In genomic region chr1:171646429-171646940, GRCm38 (mm10) we compare ENCODE assay signal across 27 mouse cellular contexts. TPM values are rescaled to one million over a fixed set of nuclear protein-coding genes. Genes with fewer than 3 reads are reported as not detected.
DNase-seq lines count a peak whose midpoint lies in the region; ATAC-seq and TF ChIP-seq lines count a peak whose summit lies in the region.
"Had no signal": no experiment of that assay in that cellular context is flagged by ENCODE, and none has a peak within 500 bp of the region (broad histone marks: within the 10 kb centered on the region; RNA-seq: fewer than 3 reads in every experiment).

No protein-coding gene starts in this region.

- no peaks in the 10 kb centered on the region for H3K79me2 ChIP-seq in liver, adult 2 months (ENCODE audit: control insufficient read depth, insufficient read depth, low read length)
- H3K79me2 ChIP-seq in CH12.LX (replicated peaks; ENCODE audit: control insufficient read depth, extremely low read depth, insufficient read depth, poor library complexity, severe bottlenecking) (no peaks in the 10 kb centered on the region), macrophage (ENCODE audit: inconsistent target) (peaks cover 80% of the 10 kb centered on the region)

- TF ChIP-seq EP300 in CH12.LX (IDR thresholded peaks at IDR 0.05; ENCODE audit: low read length), result no peak

- no peak for TF ChIP-seq RAD21 in CH12.LX (IDR thresholded peaks at IDR 0.05; ENCODE audit: low read depth, low read length)

- no peaks in the 10 kb centered on the region for H3K27me3 ChIP-seq in liver, adult 2 months (ENCODE audit: control insufficient read depth, insufficient read depth, low read length)
- 0 out of 2 replicates have a peak, but pooled peaks cover 4% of the 10 kb centered on the region for H3K27me3 ChIP-seq in liver, embryonic 12.5 days (replicated peaks)
- H3K27me3 ChIP-seq in CH12.LX (replicated peaks), result no peaks in the 10 kb centered on the region
- H3K27me3 ChIP-seq in splenic B cell, adult 2 months (ENCODE audit: control insufficient read depth, insufficient read depth, low read length, poor library complexity, severe bottlenecking), result no peaks in the 10 kb centered on the region
- no peaks in the 10 kb centered on the region for H3K27me3 ChIP-seq in midbrain, postnatal 0 days (ENCODE audit: insufficient read depth, low read length)
- H3K27me3 ChIP-seq: embryonic facial prominence, embryonic 15.5 days; forebrain, embryonic 15.5 days; limb, embryonic 15.5 days; stomach, embryonic 15.5 days had no signal

- peak; percentile 29 for DNase-seq in liver, adult 2 months (ENCODE audit: extremely low read depth, low read depth, low spot score)
- DNase-seq in CH12.LX (ENCODE audit: extremely low read depth), result no peak
- DNase-seq in splenic B cell, adult 2 months (ENCODE audit: low read depth, low spot score), result peak; percentile 51
- no peak for DNase-seq in midbrain, postnatal 0 days (ENCODE audit: low spot score)
- DNase-seq in natural killer cell, adult 2 months (ENCODE audit: low spot score in 2 of 2), result no peak
- DNase-seq: adrenal gland, adult 8-10 months; cerebellum, adult 8-10 months; cerebellum, postnatal 36 days; kidney, adult 11 months; layer of hippocampus, adult 9-11 months; lung, adult 2 months; lung, postnatal 14 days; thymus, adult 18-20 months had no signal

- H3K4me2 ChIP-seq in liver, embryonic 12.5 days, result no peak overlapping the region
- peak overlapping the region; percentile 32; the same call in 1 of the 2 replicates for H3K4me2 ChIP-seq in CH12.LX (ENCODE audit: insufficient read depth, low read depth, poor library complexity, severe bottlenecking)
- no peak overlapping the region for H3K4me2 ChIP-seq in midbrain, postnatal 0 days (ENCODE audit: low read depth, low read length, poor library complexity, severe bottlenecking)
- H3K4me2 ChIP-seq: embryonic facial prominence, embryonic 15.5 days; forebrain, embryonic 15.5 days; heart, embryonic 11.5 days; limb, embryonic 15.5 days; stomach, embryonic 15.5 days had no signal

- peak overlapping the region; percentile 4; the same call in 1 of the 2 replicates for H3K27ac ChIP-seq in liver, adult 2 months (replicated peaks; ENCODE audit: insufficient read depth, low read depth, low read length)
- no peak overlapping the region for H3K27ac ChIP-seq in liver, embryonic 12.5 days
- H3K27ac ChIP-seq in CH12.LX (ENCODE audit: insufficient read depth, low read depth) (no peak overlapping the region), macrophage (peak overlapping the region; percentile 76)
- H3K27ac ChIP-seq in midbrain, postnatal 0 days (ENCODE audit: low read depth, low read length), result no peak overlapping the region
- H3K27ac ChIP-seq: embryonic facial prominence, embryonic 15.5 days; forebrain, embryonic 15.5 days; hindbrain, embryonic 10.5 days; limb, embryonic 15.5 days; midbrain, embryonic 10.5 days; stomach, embryonic 15.5 days had no signal

- TF ChIP-seq CTCF in liver, adult 2 months (IDR thresholded peaks at IDR 0.05; ENCODE audit: low read depth, low read length), result no peak
- TF ChIP-seq CTCF in CH12.LX (conservative IDR thresholded peaks at IDR 0.05 in 1 of 2, IDR thresholded peaks at IDR 0.05 in 1 of 2; ENCODE audit: low read depth in 2 of 2, low read length in 2 of 2), result no peak
- TF ChIP-seq CTCF in midbrain, postnatal 0 days (IDR thresholded peaks at IDR 0.05), result no peak

- dilution Hi-C loops in CH12.LX (cut with MboI; ENCODE audit: extremely low pct_ligation_motif_present, extremely low pct_unique_long_range_greater_than_20kb, low sequenced_read_pairs), result no loop called here

- 56% methylated on average over 5 of the region's 5 CpGs for WGBS in liver, adult 2 months
- 56% methylated on average over 5 of the region's 5 CpGs for WGBS in liver, embryonic 12.5 days (ENCODE audit: insufficient replicate concordance)
- WGBS in macrophage (ENCODE audit: missing documents), result 48% methylated on average over 5 of the region's 5 CpGs
- WGBS in midbrain, postnatal 0 days, result 70% methylated on average over 5 of the region's 5 CpGs

- ATAC-seq in liver, embryonic 12.5 days, result no peak
- no peak for ATAC-seq in midbrain, postnatal 0 days (ENCODE audit: low FRiP score)
- ATAC-seq: forebrain, embryonic 15.5 days had no signal

- no peaks in the 10 kb centered on the region for H3K36me3 ChIP-seq in liver, adult 2 months (ENCODE audit: control insufficient read depth, insufficient read depth, low read length)
- H3K36me3 ChIP-seq in liver, embryonic 12.5 days, result no peaks in the 10 kb centered on the region
- H3K36me3 ChIP-seq in CH12.LX (replicated peaks in 1 of 2; ENCODE audit: control insufficient read depth in 1 of 2, insufficient read depth in 1 of 2, low read length in 1 of 2) (peaks cover 0 to 8% of the 10 kb centered on the region in 2 experiments), macrophage (ENCODE audit: inconsistent target) (peaks cover 20% of the 10 kb centered on the region; the same call in 1 of the 2 replicates)
- peaks cover 4% of the 10 kb centered on the region; the same call in 1 of the 2 replicates for H3K36me3 ChIP-seq in splenic B cell, adult 2 months (ENCODE audit: control insufficient read depth, insufficient read depth, low read length, poor library complexity, severe bottlenecking)
- no peaks in the 10 kb centered on the region for H3K36me3 ChIP-seq in midbrain, postnatal 0 days (ENCODE audit: insufficient read depth, low read length)
- H3K36me3 ChIP-seq: embryonic facial prominence, embryonic 15.5 days; forebrain, embryonic 15.5 days; hindbrain, embryonic 10.5 days; limb, embryonic 15.5 days; midbrain, embryonic 10.5 days; stomach, embryonic 15.5 days had no signal

- H3K9me3 ChIP-seq in liver, embryonic 12.5 days (replicated peaks), result no peaks in the 10 kb centered on the region
- no peaks in the 10 kb centered on the region for H3K9me3 ChIP-seq in CH12.LX (replicated peaks; ENCODE audit: low read length)
- no peaks in the 10 kb centered on the region for H3K9me3 ChIP-seq in midbrain, postnatal 0 days (ENCODE audit: low read length)
- H3K9me3 ChIP-seq: embryonic facial prominence, embryonic 15.5 days; forebrain, embryonic 15.5 days; hindbrain, embryonic 10.5 days; limb, embryonic 15.5 days; midbrain, embryonic 10.5 days; stomach, embryonic 15.5 days had no signal

- in situ Hi-C loops in CH12.LX (cut with MboI; ENCODE audit: low pct_ligation_motif_present, low pct_unique_long_range_greater_than_20kb, low sequenced_read_pairs), result no loop called here

- H3K9ac ChIP-seq in liver, adult 2 months (ENCODE audit: low read depth, low read length), result no peak overlapping the region
- no peak overlapping the region for H3K9ac ChIP-seq in liver, embryonic 12.5 days
- no peak overlapping the region for H3K9ac ChIP-seq in CH12.LX (ENCODE audit: insufficient read depth, low read depth)
- no peak overlapping the region for H3K9ac ChIP-seq in midbrain, postnatal 0 days (replicated peaks; ENCODE audit: low read length, poor library complexity, severe bottlenecking)
- H3K9ac ChIP-seq: embryonic facial prominence, embryonic 15.5 days; forebrain, embryonic 15.5 days; limb, embryonic 15.5 days; stomach, embryonic 15.5 days had no signal

- no peak overlapping the region for H3K4me3 ChIP-seq in liver, adult 2 months (ENCODE audit: insufficient read depth, low read depth, low read length)
- H3K4me3 ChIP-seq in liver, embryonic 12.5 days, result no peak overlapping the region
- H3K4me3 ChIP-seq in CH12.LX (replicated peaks in 1 of 3; ENCODE audit: low read depth in 2 of 3, low read length in 2 of 3, poor library complexity in 1 of 3) (peak overlapping the region in 2 of 3 experiments; percentile 12 to 50), macrophage (ENCODE audit: inconsistent target) (peak overlapping the region; percentile 55)
- H3K4me3 ChIP-seq in midbrain, postnatal 0 days (ENCODE audit: low read depth, low read length), result no peak overlapping the region
- H3K4me3 ChIP-seq: embryonic facial prominence, embryonic 15.5 days; forebrain, embryonic 15.5 days; hindbrain, embryonic 10.5 days; limb, embryonic 15.5 days; midbrain, embryonic 10.5 days; stomach, embryonic 15.5 days had no signal

- no peaks in the 10 kb centered on the region for H3K4me1 ChIP-seq in liver, adult 2 months (ENCODE audit: control insufficient read depth, insufficient read depth, low read length)
- peaks cover 10% of the 10 kb centered on the region for H3K4me1 ChIP-seq in liver, embryonic 12.5 days
- H3K4me1 ChIP-seq in CH12.LX (ENCODE audit: control insufficient read depth in 1 of 2, insufficient read depth in 2 of 2), result peaks cover 12 to 58% of the 10 kb centered on the region in 2 experiments
- no peaks in the 10 kb centered on the region for H3K4me1 ChIP-seq in midbrain, postnatal 0 days (ENCODE audit: insufficient read depth, low read length)
- H3K4me1 ChIP-seq: embryonic facial prominence, embryonic 15.5 days; forebrain, embryonic 15.5 days; hindbrain, embryonic 10.5 days; limb, embryonic 15.5 days; midbrain, embryonic 10.5 days; stomach, embryonic 15.5 days had no signal

- no peak for TF ChIP-seq POLR2A in liver, adult 2 months (IDR thresholded peaks at IDR 0.05; ENCODE audit: extremely low read depth, insufficient read depth, low read length)
- no peak for TF ChIP-seq POLR2A in CH12.LX (IDR thresholded peaks at IDR 0.05; ENCODE audit: low read depth, low read length)

RNA-seq across cellular contexts. Expression of gene Slamf7, which starts 6.3 kb away (rescaled TPM):
- total RNA-seq in liver, adult 2 months (2014; rRNA removed), result 0.83 and 0.87 TPM in 2 replicates
- 0.20 and 0.45 TPM in 2 replicates for polyA plus RNA-seq in liver, adult 2 months (2012; rRNA removed)
- polyA plus RNA-seq in liver, embryonic 12.5 days (2016; fragmentation: Nextera tagmentation; extraction: Ambion mirVana), result not detected in 2 replicates
- total RNA-seq in CH12.LX (2012; rRNA removed) (6.8 and 10.5 TPM in 2 replicates), CH12.LX (2014; rRNA removed) (15.4 and 15.8 TPM in 2 replicates)
- polyA plus RNA-seq in CH12.LX (2012; ENCODE audit: insufficient read length, low read depth) (9.5 and 10.6 TPM in 2 replicates), macrophage (2018) (92.5 to 257 TPM (median 179 TPM) in 3 replicates)
- total RNA-seq in macrophage (2018; cell fraction: chromatin; rRNA removed), result 1,000 to 10,000 TPM in 9 of 26 experiments, 100 to 1,000 TPM in 17; 248 to 1,912 (median 729) TPM
- 1,000 to 10,000 TPM in 1 of 26 experiments, 100 to 1,000 TPM in 25; 219 to 1,276 (median 582) TPM for total RNA-seq in macrophage (2018; cell fraction: cytosol; rRNA removed)
- total RNA-seq in macrophage (2018; cell fraction: nucleus; rRNA removed), result 1,000 to 10,000 TPM in 13 of 26 experiments, 100 to 1,000 TPM in 13; 184 to 2,064 (median 1,037) TPM
- not detected in 2 replicates for total RNA-seq in midbrain, postnatal 0 days (2014; rRNA removed)
- polyA plus RNA-seq in midbrain, postnatal 0 days (2015; fragmentation: Nextera tagmentation; extraction: Ambion mirVana), result not detected in 2 replicates
- total RNA-seq: left cerebral cortex, adult 18-20 months; left cerebral cortex, postnatal 25 days; MEL had no signal
- polyA plus RNA-seq: forebrain, embryonic 15.5 days; heart, embryonic 11.5 days; hindbrain, embryonic 10.5 days; kidney, embryonic 16.5 days; midbrain, embryonic 10.5 days; neural tube, embryonic 11.5 days had no signal

RNA-seq across cellular contexts. Expression of gene Cd48, which starts 35.3 kb away (rescaled TPM):
- 5.3 and 5.6 TPM in 2 replicates for total RNA-seq in liver, adult 2 months (2014; rRNA removed)
- polyA plus RNA-seq in liver, adult 2 months (2012; rRNA removed), result 0.96 and 2.4 TPM in 2 replicates
- 7.9 and 8.5 TPM in 2 replicates for polyA plus RNA-seq in liver, embryonic 12.5 days (2016; fragmentation: Nextera tagmentation; extraction: Ambion mirVana)
- total RNA-seq in CH12.LX (2012; rRNA removed), result 65.0 and 96.4 TPM in 2 replicates
- 218 and 231 TPM in 2 replicates for total RNA-seq in CH12.LX (2014; rRNA removed)
- polyA plus RNA-seq in CH12.LX (2012; ENCODE audit: insufficient read length, low read depth), result 80.3 and 87.6 TPM in 2 replicates
- total RNA-seq in macrophage (2018; cell fraction: chromatin; rRNA removed), result 100 to 1,000 TPM in 25 of 26 experiments, 10 to 100 TPM in 1; 76.3 to 222 (median 181) TPM
- 100 to 1,000 TPM; 200 to 270 (median 237) TPM for total RNA-seq in macrophage (2018; cell fraction: cytosol; rRNA removed)
- 100 to 1,000 TPM; 137 to 292 (median 225) TPM for total RNA-seq in macrophage (2018; cell fraction: nucleus; rRNA removed)
- 230 to 330 TPM (median 260 TPM) in 3 replicates for polyA plus RNA-seq in macrophage (2018)
- total RNA-seq in midbrain, postnatal 0 days (2014; rRNA removed), result 0.77 and 1.1 TPM in 2 replicates
- 0.88 and 0.99 TPM in 2 replicates for polyA plus RNA-seq in midbrain, postnatal 0 days (2015; fragmentation: Nextera tagmentation; extraction: Ambion mirVana)

RNA-seq across cellular contexts. Expression of gene Ly9, which starts 39.3 kb away (rescaled TPM):
- 1.7 and 1.8 TPM in 2 replicates for total RNA-seq in liver, adult 2 months (2014; rRNA removed)
- 0.60 and 1.0 TPM in 2 replicates for polyA plus RNA-seq in liver, adult 2 months (2012; rRNA removed)
- polyA plus RNA-seq in liver, embryonic 12.5 days (2016; fragmentation: Nextera tagmentation; extraction: Ambion mirVana), result 0.41 and 0.78 TPM in 2 replicates
- 43.6 and 46.7 TPM in 2 replicates for total RNA-seq in CH12.LX (2012; rRNA removed)
- 53.6 and 57.8 TPM in 2 replicates for total RNA-seq in CH12.LX (2014; rRNA removed)
- polyA plus RNA-seq in CH12.LX (2012; ENCODE audit: insufficient read length, low read depth), result 68.6 and 74.4 TPM in 2 replicates
- total RNA-seq in macrophage (2018; cell fraction: chromatin; rRNA removed), result 100 to 1,000 TPM in 23 of 26 experiments, 10 to 100 TPM in 3; 76.8 to 200 (median 144) TPM
- total RNA-seq in macrophage (2018; cell fraction: cytosol; rRNA removed), result 100 to 1,000 TPM; 293 to 703 (median 450) TPM
- total RNA-seq in macrophage (2018; cell fraction: nucleus; rRNA removed), result 100 to 1,000 TPM; 156 to 447 (median 313) TPM
- 199 to 492 TPM (median 394 TPM) in 3 replicates for polyA plus RNA-seq in macrophage (2018)
- 0.19 and 0.66 TPM in 2 replicates for total RNA-seq in midbrain, postnatal 0 days (2014; rRNA removed)
- 0.21 TPM in 1 of 2 replicates, not detected in the other for polyA plus RNA-seq in midbrain, postnatal 0 days (2015; fragmentation: Nextera tagmentation; extraction: Ambion mirVana)
- total RNA-seq: left cerebral cortex, adult 18-20 months; left cerebral cortex, postnatal 25 days; MEL had no signal
- polyA plus RNA-seq: heart, embryonic 11.5 days; midbrain, embryonic 10.5 days; neural tube, embryonic 11.5 days had no signal

Comparison
In these comparisons a context has a peak if more than half of its experiments do, and no peak if none do; other contexts are left out.
1. H3K27ac ChIP-seq: peak in liver, adult 2 months (single experiment) and macrophage (single experiment); none in liver, embryonic 12.5 days (single experiment), CH12.LX (single experiment) and midbrain, postnatal 0 days (single experiment).
2. DNase-seq: peak in liver, adult 2 months (single experiment) and splenic B cell, adult 2 months (single experiment); none in CH12.LX (single experiment), midbrain, postnatal 0 days (single experiment) and natural killer cell, adult 2 months (0 of 2).
3. H3K4me3 ChIP-seq: peak in CH12.LX (2 of 3) and macrophage (single experiment); none in liver, adult 2 months (single experiment), liver, embryonic 12.5 days (single experiment) and midbrain, postnatal 0 days (single experiment).
4. RNA of gene Ly9, which starts 39.3 kb away (polyA plus RNA-seq): 199 to 492 TPM in macrophage and 68.6 to 74.4 TPM in CH12.LX; 0.60 to 1.0 TPM in liver, adult 2 months, 0.41 to 0.78 TPM in liver, embryonic 12.5 days and 0.21 TPM in midbrain, postnatal 0 days; every median in the first group is over 10 times any median in the second.